Mouse (Mus musculus): ENCODE data around the gene Pinlyp.

DNA sequence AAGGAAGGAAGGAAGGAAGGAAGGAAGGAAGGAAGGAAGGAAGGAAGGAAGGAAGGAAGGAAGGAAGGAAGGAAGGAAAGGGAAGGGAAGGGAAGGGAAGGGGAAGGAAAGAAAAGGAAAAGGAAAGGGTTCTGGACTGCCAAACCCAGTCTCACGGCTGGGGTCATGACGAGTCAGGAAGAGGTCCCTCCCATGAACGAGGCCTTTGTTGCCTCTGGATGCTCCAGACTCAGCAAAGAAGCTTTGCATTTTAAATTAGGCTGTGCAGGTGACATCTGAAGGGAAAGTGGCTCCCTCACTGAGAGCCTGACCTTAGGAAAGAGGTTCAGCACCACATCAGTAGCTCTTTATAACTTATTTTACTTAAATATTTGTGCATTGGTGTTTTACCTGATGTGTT lies 26.8 kb downstream of the Pinlyp start:
- no peak for TF ChIP-seq GATA1 (IDR thresholded peaks at IDR 0.05; ENCODE audit: borderline replicate concordance, low read length)
- TF ChIP-seq FLI1 (IDR thresholded peaks at IDR 0.05; ENCODE audit: low read length): no peak

All from megakaryocyte, embryonic 14.5 days (primary cell).